Mouse (Mus musculus) hindbrain, embryonic 10.5 days (tissue): ENCODE results near the gene Apeh. TPM values are rescaled to one million over a fixed set of nuclear protein-coding genes. Genes with fewer than 3 reads are reported as not detected.
A peak's percentile ranks its signal among the peaks of the same experiment; 100 is the strongest.
"Not testable (repeated sequence)": the region's sequence is repeated elsewhere in the genome, so short reads cannot be mapped to it uniquely, and the experiment has no call there.

Experiments
- DNase-seq: peaks from one replicate; pipeline ENCODE4 v3.0.0-alpha.2; 2017; ENCODE audit warnings: low spot score
- H3K27ac ChIP-seq: fragments of 300-500 bp; sonication (generic); 2 replicates; pipeline ENCODE4 v1.5.1; 2016; ENCODE audit warnings: mild to moderate bottlenecking, moderate library complexity
- H3K27me3 ChIP-seq: fragments of 300-500 bp; sonication (generic); 2 replicates; pipeline ENCODE4 v1.6.1; 2016; ENCODE audit warnings: mild to moderate bottlenecking; ENCODE audit not compliant: poor library complexity, insufficient read depth, severe bottlenecking
- H3K36me3 ChIP-seq: fragments of 300-500 bp; sonication (generic); 2 replicates; pipeline ENCODE4 v1.6.1; 2016; ENCODE audit warnings: mild to moderate bottlenecking, moderate library complexity
- H3K4me1 ChIP-seq: fragments of 300-500 bp; sonication (generic); replicated peaks from 2 replicates; pipeline ENCODE4 v1.6.1; 2016; ENCODE audit warnings: mild to moderate bottlenecking
- H3K4me3 ChIP-seq: fragments of 300-500 bp; sonication (generic); 2 replicates; pipeline ENCODE4 v1.5.1; 2016; ENCODE audit warnings: mild to moderate bottlenecking, moderate library complexity
- H3K9me3 ChIP-seq: fragments of 300-500 bp; sonication (generic); 2 replicates; pipeline ENCODE4 v1.6.1; 2016; ENCODE audit warnings: mild to moderate bottlenecking, moderate library complexity
- WGBS: fragments of 180-500 bp; shearing (Covaris S2); methylation state at CpG from one replicate; pipeline ENCODE4 v1.1.7; 2016; 5-methylcytosine and 5-hydroxymethylcytosine counted together
- polyA plus RNA-seq: library from polyadenylated mRNA; unstranded; fragments of >200 nt; fragmentation: Nextera tagmentation; extraction: Ambion mirVana; gene quantifications from 2 replicates; pipeline ENCODE4 v1.2.1, GENCODE M21; 2016

The Apeh gene
- polyA plus RNA-seq, result 77.0 and 83.8 TPM in 2 replicates

DNA sequence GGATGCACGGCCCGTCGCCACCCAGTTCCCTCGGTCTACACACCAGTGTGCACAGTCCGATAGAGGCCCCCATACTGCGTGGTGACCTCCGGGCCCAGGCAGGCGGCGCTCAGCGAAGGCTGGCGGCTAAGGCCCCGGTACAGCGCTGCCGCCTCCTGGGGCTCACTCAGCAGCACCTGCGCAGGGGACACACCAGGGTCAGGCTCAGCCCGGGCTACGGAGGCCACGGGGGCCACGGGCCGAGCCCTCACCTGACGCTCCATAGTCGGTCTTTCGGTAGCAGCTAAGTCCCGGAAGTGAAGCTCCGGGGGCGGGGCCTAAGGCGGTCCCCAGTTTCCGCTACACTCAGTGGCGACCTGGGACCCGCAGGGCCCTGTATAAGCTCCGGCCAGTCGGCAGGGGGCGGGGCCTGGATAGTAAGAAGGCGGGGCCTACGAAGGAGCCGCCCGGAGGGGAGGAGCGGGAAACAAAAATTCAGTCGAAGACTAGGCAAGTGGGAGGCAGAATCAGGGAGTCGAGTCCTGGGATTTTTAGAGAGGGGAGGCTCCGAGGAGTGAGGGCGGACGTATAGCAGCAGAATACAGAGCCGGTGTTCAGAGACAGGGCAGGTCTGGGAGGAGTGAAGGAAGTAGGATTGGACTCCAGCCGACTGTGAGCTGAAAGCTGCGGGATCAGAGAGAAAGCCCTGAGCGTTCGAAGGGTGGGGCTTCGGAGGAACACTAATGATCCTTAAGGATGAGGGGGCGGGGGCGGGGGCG, at the start of gene Apeh:
Gene Apeh (minus strand): TSS at position 423 of the 758 bp plus-strand sequence.
- Histone ChIP-seq H3K9me3 (no peaks in the 10 kb centered on the region), H3K4me1 (peaks cover 45% of the 10 kb centered on the region), H3K27me3 (no peaks in the 10 kb centered on the region), H3K4me3 (peak within 1 kb of the TSS; percentile 94), H3K27ac (peak within 1 kb of the TSS; percentile 93), H3K36me3 (peaks cover 41% of the 10 kb centered on the region)
- peak; percentile 96 for DNase-seq
- under 1% methylated on average over 52 of the region's 52 CpGs for WGBS

DNA sequence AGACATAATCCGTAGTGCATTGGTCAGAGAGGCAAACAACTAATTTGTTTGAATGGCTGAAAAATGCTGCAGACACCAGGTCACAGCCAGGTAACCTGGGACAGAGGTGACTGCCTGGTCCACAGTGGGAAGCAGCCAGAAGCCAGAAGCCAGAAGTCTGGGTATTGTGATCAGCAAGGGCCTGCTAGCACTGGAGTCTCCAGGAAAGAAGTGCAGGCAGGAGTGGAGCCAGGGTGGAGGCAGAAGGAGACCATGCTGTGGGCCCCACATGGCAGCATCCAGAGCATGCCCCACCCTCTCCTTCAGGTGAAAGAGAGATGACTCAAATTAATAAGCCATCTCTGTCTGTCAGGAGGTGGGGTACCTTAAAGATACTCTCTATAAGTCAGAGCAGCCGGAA, 49.1 kb upstream of the Apeh start:
- Histone ChIP-seq H3K27me3 (no peaks in the 10 kb centered on the region), H3K9me3 (no peaks in the 10 kb centered on the region), H3K4me3 (no peak overlapping the region), H3K27ac (no peak overlapping the region), H3K36me3 (peaks cover 9% of the 10 kb centered on the region), H3K4me1 (peaks cover 3% of the 10 kb centered on the region; the same call in 1 of the 2 replicates)
- WGBS, result 90% methylated on average over 2 of the region's 2 CpGs
- DNase-seq, result no peak

DNA sequence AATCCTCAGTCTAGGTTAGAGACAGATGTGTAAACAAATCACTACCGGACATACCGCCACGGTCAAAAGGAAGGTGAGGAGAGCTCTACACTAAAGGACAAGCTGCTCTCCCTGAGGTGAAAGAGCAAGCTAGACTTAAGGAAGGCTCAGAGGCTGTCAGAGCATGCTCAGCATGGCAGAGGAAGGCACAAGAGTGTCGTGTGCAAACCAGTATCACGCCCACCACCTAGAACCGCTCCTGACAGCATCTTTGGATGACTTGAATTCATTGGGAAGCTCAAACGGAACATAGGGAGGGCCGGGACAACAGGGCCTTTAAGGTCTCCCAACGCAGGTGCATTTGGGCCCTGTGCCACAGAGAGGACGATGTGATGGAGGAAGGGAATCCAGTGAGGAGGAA, 47.0 kb upstream of the Apeh start:
- Histone ChIP-seq H3K4me1 (0 out of 2 replicates have a peak, but pooled peaks cover 5% of the 10 kb centered on the region), H3K9me3 (no peaks in the 10 kb centered on the region)
- no peak for DNase-seq

DNA sequence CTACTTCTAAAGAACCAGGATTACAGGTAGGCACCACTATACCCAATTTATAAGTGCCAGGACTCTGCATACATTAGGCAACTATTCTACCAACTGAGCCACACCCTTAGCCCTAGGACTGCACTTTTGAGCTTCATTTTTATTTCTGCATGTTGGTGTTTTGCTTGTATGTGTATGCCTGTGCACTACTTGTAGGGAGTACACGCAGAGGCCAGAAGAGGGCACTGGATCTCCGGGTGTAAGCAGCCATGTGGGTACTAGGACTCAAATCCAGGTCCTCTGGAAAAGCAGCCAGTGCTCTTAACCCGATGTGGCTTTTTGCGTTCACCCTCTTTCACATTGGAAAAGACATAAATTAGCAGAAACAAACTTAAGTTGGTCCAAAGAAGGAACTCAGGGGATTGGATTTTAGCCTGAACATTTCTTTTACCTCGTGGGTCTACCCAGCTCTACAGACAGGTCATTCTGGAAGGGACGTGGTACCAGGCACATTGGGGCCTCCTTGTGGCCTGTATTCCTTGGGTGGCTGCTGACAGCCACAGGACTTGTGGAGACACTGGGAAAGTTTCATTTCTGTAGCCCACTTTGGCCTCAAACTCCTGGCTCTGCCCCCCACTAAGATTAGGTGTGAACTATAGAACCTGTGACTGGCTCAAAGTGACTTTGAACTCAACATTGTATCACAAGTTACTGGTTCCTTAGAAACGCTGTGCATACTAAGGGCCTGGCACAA, 45.7 kb upstream of the Apeh start:
- Histone ChIP-seq H3K36me3 (peaks cover 15% of the 10 kb centered on the region), H3K27me3 (no peaks in the 10 kb centered on the region), H3K9me3 (no peaks in the 10 kb centered on the region), H3K27ac (no peak overlapping the region), H3K4me3 (no peak overlapping the region), H3K4me1 (0 out of 2 replicates have a peak, but pooled peaks cover 5% of the 10 kb centered on the region)
- WGBS, result 83% methylated on average over 7 of the region's 7 CpGs
- DNase-seq, result no peak

More for the DNA sequence above, 47.0 kb upstream of the Apeh start:
- Histone ChIP-seq H3K27ac (no peak overlapping the region), H3K27me3 (no peaks in the 10 kb centered on the region), H3K4me3 (no peak overlapping the region), H3K36me3 (peaks cover 15% of the 10 kb centered on the region)
- WGBS, result 89% methylated on average over 10 of the region's 10 CpGs

DNA sequence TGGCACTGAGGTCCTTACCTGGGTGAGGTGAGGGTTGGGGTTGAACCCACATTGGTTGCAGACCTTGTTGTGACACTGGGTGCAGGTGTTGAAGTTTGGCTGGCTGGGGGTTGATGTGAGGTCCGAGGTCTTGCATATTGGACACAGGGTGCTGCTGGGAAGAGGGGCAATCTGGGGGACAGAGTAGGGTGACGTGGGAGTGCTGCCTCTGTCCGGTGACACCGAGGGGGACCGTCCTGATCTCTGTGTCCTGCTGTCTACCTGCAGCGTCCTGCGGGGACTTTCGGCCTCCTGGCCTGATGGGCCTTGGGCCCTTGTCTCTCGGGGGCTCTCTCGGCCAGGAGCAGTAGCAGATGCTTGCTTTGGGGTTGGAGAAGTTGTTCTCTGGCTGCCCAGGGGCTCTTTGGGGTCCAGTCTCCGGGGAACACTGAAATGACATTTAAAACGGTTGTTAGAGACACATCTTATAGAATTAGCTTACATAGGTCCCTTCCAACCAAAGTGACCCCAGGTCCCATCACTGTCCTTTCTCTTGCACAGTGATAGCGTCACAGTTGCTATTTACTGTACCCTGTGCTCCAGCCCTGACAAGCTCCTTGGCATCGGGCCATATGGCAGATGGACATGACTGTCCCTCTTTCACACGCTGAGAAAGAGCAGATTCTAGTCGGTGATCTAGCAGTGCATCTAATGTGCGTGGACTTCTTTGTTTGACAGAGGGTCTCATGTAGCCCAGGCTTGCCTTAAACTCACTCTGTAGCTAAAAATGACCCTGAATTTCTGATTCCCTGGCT, 45.0 kb upstream of the Apeh start:
- WGBS, result 89% methylated on average over 17 of the region's 17 CpGs
- no peak overlapping the region for H3K4me3 ChIP-seq
- peaks cover 15% of the 10 kb centered on the region for H3K36me3 ChIP-seq
- H3K4me1 ChIP-seq, result 0 out of 2 replicates have a peak, but pooled peaks cover 5% of the 10 kb centered on the region
- no peak for DNase-seq
- no peak overlapping the region for H3K27ac ChIP-seq
- no peaks in the 10 kb centered on the region for H3K27me3 ChIP-seq
- H3K9me3 ChIP-seq, result no peaks in the 10 kb centered on the region

DNA sequence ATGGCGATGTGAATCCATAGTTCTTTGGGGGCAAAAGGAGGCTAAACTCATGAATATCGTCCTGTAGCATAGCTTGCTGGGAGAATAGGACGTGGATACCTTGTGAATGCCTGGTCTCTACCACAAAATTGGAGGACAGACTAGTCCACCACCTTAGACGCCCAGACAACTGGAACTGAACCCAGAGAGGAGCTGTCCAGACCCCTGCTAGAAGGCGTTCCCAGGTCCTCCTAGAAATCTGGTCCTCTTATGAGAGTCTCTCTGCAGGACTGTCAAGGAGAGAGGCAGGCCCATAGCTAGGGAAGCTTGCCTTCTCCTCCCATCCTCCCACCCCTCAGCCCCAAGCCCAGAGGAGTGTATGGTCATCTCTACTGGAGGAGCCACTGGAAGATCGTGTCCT, 43.7 kb upstream of the Apeh start:
- 75% methylated on average over 6 of the region's 6 CpGs for WGBS
- Histone ChIP-seq H3K36me3 (peaks cover 15% of the 10 kb centered on the region), H3K4me1 (peaks cover 5% of the 10 kb centered on the region; the same call in 1 of the 2 replicates), H3K27ac (no peak overlapping the region), H3K9me3 (no peaks in the 10 kb centered on the region), H3K27me3 (no peaks in the 10 kb centered on the region), H3K4me3 (no peak overlapping the region)
- no peak for DNase-seq

DNA sequence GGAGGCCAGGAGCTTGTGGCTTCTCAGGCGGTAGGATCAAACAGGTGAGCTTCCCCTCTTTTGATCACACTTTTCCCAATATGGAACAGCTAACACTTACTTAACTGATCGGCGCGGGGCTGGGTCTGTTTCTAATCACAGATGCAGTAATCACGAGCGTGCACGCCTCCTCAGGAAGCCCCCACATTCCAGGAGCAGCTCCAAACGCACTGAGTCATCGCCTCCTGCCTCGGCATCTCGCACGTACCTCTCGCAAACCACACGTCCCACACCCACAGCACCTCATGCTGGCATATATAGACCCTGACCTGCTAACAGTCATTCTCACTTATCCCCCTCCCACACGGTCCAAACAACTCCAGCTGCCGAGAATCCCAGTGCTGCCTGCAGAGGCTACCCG, 43.1 kb upstream of the Apeh start:
- Histone ChIP-seq H3K27ac (no peak overlapping the region), H3K9me3 (no peaks in the 10 kb centered on the region), H3K4me1 (peaks cover 5% of the 10 kb centered on the region; the same call in 1 of the 2 replicates), H3K4me3 (no peak overlapping the region), H3K27me3 (no peaks in the 10 kb centered on the region), H3K36me3 (peaks cover 15% of the 10 kb centered on the region)
- no peak for DNase-seq
- WGBS, result 58% methylated on average over 17 of the region's 17 CpGs

DNA sequence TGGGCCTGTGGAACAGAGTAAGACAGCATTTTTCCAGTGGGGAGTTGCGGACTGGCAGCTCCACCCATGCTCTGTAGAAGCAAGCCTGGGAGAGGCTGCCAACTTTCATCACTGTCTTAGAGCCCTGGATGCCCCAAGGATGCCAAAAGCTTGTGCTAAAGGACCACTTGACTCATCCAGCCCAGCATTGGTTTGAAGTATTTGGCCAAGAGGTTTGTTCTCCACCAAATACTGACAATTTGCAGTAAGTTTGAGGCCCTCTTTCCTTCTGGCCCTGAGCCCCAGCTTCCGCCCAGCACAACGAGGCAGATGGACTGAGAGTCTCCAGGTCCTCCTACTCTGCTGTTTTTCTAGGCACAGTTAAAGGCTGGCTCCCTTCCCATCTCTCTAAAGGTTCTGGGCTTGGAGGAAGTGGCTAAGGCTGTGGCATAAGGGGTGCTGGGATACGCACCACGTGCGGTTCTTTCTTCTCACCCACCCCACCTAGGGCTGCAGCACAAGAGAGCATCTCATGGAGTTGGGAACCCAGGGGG, 42.6 kb upstream of the Apeh start:
- H3K4me3 ChIP-seq, result no peak overlapping the region
- peaks cover 5% of the 10 kb centered on the region; the same call in 1 of the 2 replicates for H3K4me1 ChIP-seq
- H3K9me3 ChIP-seq, result no peaks in the 10 kb centered on the region
- no peaks in the 10 kb centered on the region for H3K27me3 ChIP-seq
- DNase-seq, result no peak
- 87% methylated on average over 6 of the region's 6 CpGs for WGBS
- peaks cover 15% of the 10 kb centered on the region for H3K36me3 ChIP-seq
- H3K27ac ChIP-seq, result no peak overlapping the region

DNA sequence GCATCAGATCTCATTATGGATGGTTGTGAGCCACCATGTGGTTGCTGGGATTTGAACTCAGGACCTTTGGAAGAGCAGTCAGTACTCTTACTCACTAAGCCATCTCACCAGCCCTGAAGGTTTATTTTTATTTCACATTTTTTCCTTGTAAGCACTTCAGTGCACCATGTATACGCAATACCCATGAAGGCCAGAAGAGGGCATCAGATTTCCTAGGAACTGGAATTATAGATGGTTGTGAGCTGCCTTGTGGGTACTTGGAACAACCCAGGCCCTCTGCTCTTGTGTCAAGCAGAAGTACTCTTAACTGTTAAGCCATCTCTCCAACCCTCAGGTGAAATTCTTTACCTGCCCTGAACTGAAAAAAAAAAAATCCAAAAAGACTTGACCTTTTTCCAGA, 41.8 kb upstream of the Apeh start:
- 31% methylated on average over 1 of the region's 1 CpGs for WGBS

DNA sequence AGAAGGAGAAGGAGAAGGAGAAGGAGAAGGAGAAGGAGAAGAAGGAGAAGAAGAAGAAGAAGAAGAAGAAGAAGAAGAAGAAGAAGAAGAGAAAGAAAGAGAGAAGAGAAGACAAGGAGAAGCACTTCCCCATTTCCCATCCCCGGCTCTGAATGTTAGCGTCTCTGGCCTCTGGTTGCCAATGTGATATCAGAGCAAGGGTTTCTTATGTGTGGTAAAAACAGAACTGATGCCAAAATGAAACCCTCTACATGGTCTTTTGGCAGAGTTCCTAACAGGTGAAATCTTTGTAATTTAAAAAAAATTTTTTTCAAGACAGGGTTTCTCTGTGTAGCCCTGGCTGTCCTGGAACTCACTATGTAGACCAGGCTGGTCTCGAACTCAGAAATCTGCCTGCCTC, 41.3 kb upstream of the Apeh start:
- H3K9me3 ChIP-seq, H3K27me3 ChIP-seq, H3K4me1 ChIP-seq, DNase-seq, H3K4me3 ChIP-seq, H3K27ac ChIP-seq: not testable (repeated sequence)
- 92% methylated on average over 3 of the region's 3 CpGs for WGBS
- peaks cover 15% of the 10 kb centered on the region for H3K36me3 ChIP-seq

More for the DNA sequence above, 41.8 kb upstream of the Apeh start:
- H3K36me3 ChIP-seq, result peaks cover 15% of the 10 kb centered on the region
- no peaks in the 10 kb centered on the region for H3K27me3 ChIP-seq
- H3K9me3 ChIP-seq, result no peaks in the 10 kb centered on the region
- H3K27ac ChIP-seq, result no peak overlapping the region
- H3K4me3 ChIP-seq, result no peak overlapping the region
- peaks cover 5% of the 10 kb centered on the region; the same call in 1 of the 2 replicates for H3K4me1 ChIP-seq
- peak; percentile 26 for DNase-seq

DNA sequence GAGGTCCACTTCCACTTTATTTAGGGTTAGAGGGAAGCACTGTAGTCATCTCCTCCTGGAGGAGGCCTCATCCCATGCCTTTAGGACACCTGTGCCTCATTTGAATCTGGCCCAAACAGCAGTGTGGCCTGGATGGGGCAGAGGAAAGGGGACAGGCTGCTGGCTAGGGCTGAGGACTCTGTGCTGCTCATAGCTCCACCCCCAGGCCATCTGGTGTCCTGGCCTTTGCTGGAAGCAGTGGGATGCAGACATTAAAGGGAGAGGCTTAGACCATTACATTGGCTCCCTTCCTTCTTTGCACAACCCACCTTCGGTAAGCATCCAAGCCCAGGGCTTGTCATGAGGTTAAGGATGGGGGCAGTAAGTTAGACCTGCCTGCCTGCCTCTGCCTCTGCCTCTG, 39.1 kb upstream of the Apeh start:
- Histone ChIP-seq H3K27ac (no peak overlapping the region), H3K4me1 (peaks cover 7% of the 10 kb centered on the region; the same call in 1 of the 2 replicates), H3K9me3 (no peaks in the 10 kb centered on the region), H3K4me3 (no peak overlapping the region), H3K27me3 (no peaks in the 10 kb centered on the region), H3K36me3 (peaks cover 5% of the 10 kb centered on the region; the same call in 1 of the 2 replicates)
- WGBS, result 71% methylated on average over 1 of the region's 1 CpGs
- DNase-seq, result no peak

DNA sequence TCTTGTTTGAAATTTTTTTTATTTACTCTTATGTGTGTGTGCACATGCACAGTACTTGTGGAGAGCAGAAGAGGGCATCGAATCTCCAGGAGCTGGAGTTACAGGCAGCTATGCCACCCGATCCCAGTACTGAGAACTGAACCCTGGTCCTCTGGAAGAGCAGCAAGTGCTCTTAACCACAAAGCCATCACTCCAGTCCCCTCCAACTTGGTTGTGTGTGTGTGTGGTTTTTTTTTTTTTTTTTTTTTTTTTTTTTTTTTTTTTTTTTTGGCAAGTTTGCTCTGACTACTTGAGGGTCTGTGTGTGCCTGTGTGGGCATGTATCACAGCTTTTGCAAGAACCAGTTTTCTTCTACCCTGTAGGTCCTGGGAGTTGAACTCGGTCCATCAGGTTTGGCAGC, 38.0 kb upstream of the Apeh start:
- DNase-seq, result no peak
- peaks cover 5% of the 10 kb centered on the region; the same call in 1 of the 2 replicates for H3K4me1 ChIP-seq
- H3K27me3 ChIP-seq, result no peaks in the 10 kb centered on the region
- no peak overlapping the region for H3K27ac ChIP-seq
- no peak overlapping the region for H3K4me3 ChIP-seq
- no peaks in the 10 kb centered on the region for H3K9me3 ChIP-seq
- WGBS, result 93% methylated on average over 3 of the region's 3 CpGs
- peaks cover 5% of the 10 kb centered on the region; the same call in 1 of the 2 replicates for H3K36me3 ChIP-seq
